Mouse (Mus musculus) kidney, postnatal 4 days (tissue): Measurements from ENCODE around the gene Spg11.

Source experiments
- DNase-seq, 2 experiments: peaks; one replicate each; pipeline ENCODE4 v3.0.0; 2021; ENCODE audit warnings: mixed read lengths in 2 of 2

The Spg11 gene

GRCm38 (mm10) chr2:122117961-122118958 lies at the start of gene Spg11:
Gene Spg11, minus strand, starts transcription at chr2:122118386.
- DNase-seq = peak; percentile 97 to 99

- DNase-seq = no peak
Observed at GRCm38 (mm10) chr2:122164293-122164692, 46.1 kb upstream of the Spg11 start.

GRCm38 (mm10) chr2:122163430-122164195 lies 45.4 kb upstream of the Spg11 start:
- DNase-seq = no peak

GRCm38 (mm10) chr2:122162529-122162928 lies 44.3 kb upstream of the Spg11 start:
- DNase-seq = no peak

- DNase-seq = no peak
Observed at GRCm38 (mm10) chr2:122161542-122161941, 43.4 kb upstream of the Spg11 start.

GRCm38 (mm10) chr2:122160680-122161079 lies 42.5 kb upstream of the Spg11 start, which contains the start of gene Trim69:
Gene Trim69, plus strand, starts transcription at chr2:122160700.
- DNase-seq = peak; percentile 91

- no peak for DNase-seq
Observed at GRCm38 (mm10) chr2:122159667-122160066, 41.5 kb upstream of the Spg11 start.

GRCm38 (mm10) chr2:122158362-122158802 lies 40.2 kb upstream of the Spg11 start:
- DNase-seq = no peak

- DNase-seq = no peak
Observed at GRCm38 (mm10) chr2:122157561-122157960, 39.4 kb upstream of the Spg11 start.

GRCm38 (mm10) chr2:122156051-122156700 lies 38.0 kb upstream of the Spg11 start:
- no peak for DNase-seq

GRCm38 (mm10) chr2:122155292-122155691 lies 37.1 kb upstream of the Spg11 start:
- no peak for DNase-seq

- DNase-seq = no peak
Observed at GRCm38 (mm10) chr2:122154479-122154878, 36.3 kb upstream of the Spg11 start.

- no peak for DNase-seq
Observed at GRCm38 (mm10) chr2:122153681-122154365, 35.6 kb upstream of the Spg11 start.

- no peak for DNase-seq
Observed at GRCm38 (mm10) chr2:122152850-122153249, 34.7 kb upstream of the Spg11 start.

- no peak for DNase-seq
Observed at GRCm38 (mm10) chr2:122151221-122151620, 33.0 kb upstream of the Spg11 start.

GRCm38 (mm10) chr2:122149716-122150115 lies 31.5 kb upstream of the Spg11 start:
- no peak for DNase-seq

- DNase-seq = no peak
Observed at GRCm38 (mm10) chr2:122149316-122149715, 31.1 kb upstream of the Spg11 start.

- DNase-seq = peak; percentile 74 to 86
Observed at GRCm38 (mm10) chr2:122148242-122148917, 30.2 kb upstream of the Spg11 start.

GRCm38 (mm10) chr2:122147508-122148241 lies 29.5 kb upstream of the Spg11 start, which contains the start of gene B2m:
Gene B2m, plus strand, starts transcription at chr2:122147686.
- DNase-seq = peak; percentile 96

- no peak for DNase-seq
Observed at GRCm38 (mm10) chr2:122146687-122147086, 28.5 kb upstream of the Spg11 start.

GRCm38 (mm10) chr2:122145756-122146155 lies 27.6 kb upstream of the Spg11 start:
- no peak for DNase-seq
